Mouse (Mus musculus): ENCODE data around the gene Tex26.

- TF ChIP-seq POLR2A (IDR thresholded peaks at IDR 0.05; ENCODE audit: low read depth, low read length) (no peak), ZC3H11A (IDR thresholded peaks at IDR 0.05; ENCODE audit: low read depth, low read length) (no peak), TCF12 (IDR thresholded peaks at IDR 0.05; ENCODE audit: low read depth, low read length) (no peak), CTCF (conservative IDR thresholded peaks at IDR 0.05 in 1 of 2, IDR thresholded peaks at IDR 0.05 in 1 of 2; ENCODE audit: low read depth in 2 of 2, low read length in 2 of 2) (no peak), BHLHE40 (IDR thresholded peaks at IDR 0.05; ENCODE audit: low read depth, low read length) (no peak), MEF2A (IDR thresholded peaks at IDR 0.05; ENCODE audit: borderline replicate concordance, low read depth, low read length) (no peak), MAFK (IDR thresholded peaks at IDR 0.05; ENCODE audit: insufficient replicate concordance, low read length) (no peak), ZNF384 (IDR thresholded peaks at IDR 0.05; ENCODE audit: low read depth, low read length) (no peak), CHD2 (IDR thresholded peaks at IDR 0.05; ENCODE audit: low read length) (no peak), E2F4 (IDR thresholded peaks at IDR 0.05; ENCODE audit: insufficient replicate concordance, low read depth, low read length) (no peak), MAX (IDR thresholded peaks at IDR 0.05; ENCODE audit: low read length) (no peak), MYC (IDR thresholded peaks at IDR 0.05; ENCODE audit: low read depth, low read length) (no peak), USF1 (IDR thresholded peaks at IDR 0.05; ENCODE audit: low read depth, low read length) (no peak), MAZ (IDR thresholded peaks at IDR 0.05; ENCODE audit: low read depth, low read length) (no peak)
Measured at GRCm38 (mm10) chr5:149428810-149429255, 10.6 kb upstream of the Tex26 start.
